Mouse (Mus musculus): ENCODE measurements around the gene Rint1. TPM values are rescaled to one million over a fixed set of nuclear protein-coding genes. Genes with fewer than 3 reads are reported as not detected.

The Rint1 gene
- total RNA-seq, 2 experiments from 2014 or later, result 24.7 to 43.9 TPM

DNA sequence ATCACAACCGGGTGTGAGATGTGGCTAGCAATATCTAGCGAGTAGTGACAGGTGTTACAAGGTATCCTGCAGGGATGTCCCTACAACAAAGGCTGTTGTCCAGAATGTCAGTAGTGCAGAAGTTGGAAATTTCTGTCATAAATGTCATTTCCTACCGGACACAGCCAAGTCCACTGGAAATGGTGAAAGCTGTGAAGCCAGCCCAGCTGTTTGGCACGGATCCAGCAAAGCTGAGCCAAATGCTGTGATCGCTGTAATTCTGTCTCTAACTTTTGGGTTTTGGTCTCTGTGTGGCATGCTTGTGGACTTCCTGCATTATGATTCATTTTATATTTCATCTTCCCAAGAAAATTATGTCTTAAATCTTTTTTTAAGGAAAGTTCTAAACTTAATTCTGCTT lies 74.8 kb downstream of the Rint1 start:
- ATAC-seq (replicated peaks; ENCODE audit: low FRiP score, poor library complexity, severe bottlenecking), result no peak

- no peak for ATAC-seq (replicated peaks; ENCODE audit: low FRiP score, poor library complexity, severe bottlenecking)
Measured at GRCm38 (mm10) chr5:23863166-23864053, 75.9 kb downstream of the Rint1 start.

- no peak for ATAC-seq (replicated peaks; ENCODE audit: low FRiP score, poor library complexity, severe bottlenecking)
Measured at GRCm38 (mm10) chr5:23864054-23864965, 76.8 kb downstream of the Rint1 start.

- ATAC-seq (replicated peaks; ENCODE audit: low FRiP score, poor library complexity, severe bottlenecking), result no peak
Measured at GRCm38 (mm10) chr5:23865941-23866340, 78.4 kb downstream of the Rint1 start.

Other genes starting within 250 kb of the Rint1 start
- gene Srpk2, start 103.1 kb upstream of the Rint1 start, total RNA-seq (2015; ENCODE audit: low replicate concordance), result 8.6 and 12.6 TPM in 2 replicates
- 10.1 and 12.8 TPM in 2 replicates for gene Srpk2, start 103.1 kb upstream of the Rint1 start, total RNA-seq (2017; ENCODE audit: low replicate concordance)
- 8.0 and 28.1 TPM in 2 replicates for gene Pus7, start 4.0 kb upstream of the Rint1 start, total RNA-seq (2015; ENCODE audit: low replicate concordance)
- 4.6 and 6.3 TPM in 2 replicates for gene Pus7, start 4.0 kb upstream of the Rint1 start, total RNA-seq (2017; ENCODE audit: low replicate concordance)
- gene Tomm7, start 56.5 kb downstream of the Rint1 start, total RNA-seq (2015; ENCODE audit: low replicate concordance), result 18.4 and 40.7 TPM in 2 replicates
- 34.3 and 54.9 TPM in 2 replicates for gene Tomm7, start 56.5 kb downstream of the Rint1 start, total RNA-seq (2017; ENCODE audit: low replicate concordance)
- 145 and 170 TPM in 2 replicates for gene Fam126a, start 243.0 kb downstream of the Rint1 start, total RNA-seq (2015; ENCODE audit: low replicate concordance)
- gene Fam126a, start 243.0 kb downstream of the Rint1 start, total RNA-seq (2017; ENCODE audit: low replicate concordance), result 145 and 177 TPM in 2 replicates

Measured in erythroid progenitor cell, adult 5-6 weeks (primary cell).